7 mouse cellular contexts compared by ENCODE assay signal in genomic region chr17:26507966-26508344, GRCm38 (mm10). TPM values are rescaled to one million over a fixed set of nuclear protein-coding genes. Genes with fewer than 3 reads are reported as not detected.
DNase-seq lines count a peak whose midpoint lies in the region; ATAC-seq lines count a peak whose summit lies in the region.

No protein-coding gene starts in this region.

- no peaks in the 10 kb centered on the region for H3K9me3 ChIP-seq in limb, embryonic 11.5 days (ENCODE audit: control insufficient read depth, low read length)
- no peaks in the 10 kb centered on the region for H3K9me3 ChIP-seq in midbrain, embryonic 15.5 days

- no peaks in the 10 kb centered on the region for H3K27me3 ChIP-seq in limb, embryonic 11.5 days (ENCODE audit: control insufficient read depth, insufficient read depth, low read length)
- no peaks in the 10 kb centered on the region for H3K27me3 ChIP-seq in midbrain, embryonic 15.5 days (replicated peaks)

- H3K9ac ChIP-seq in limb, embryonic 11.5 days (ENCODE audit: low read length): peak overlapping the region; percentile 94
- H3K9ac ChIP-seq in midbrain, embryonic 15.5 days: peak overlapping the region; percentile 90

- H3K4me3 ChIP-seq in limb, embryonic 11.5 days (ENCODE audit: low read depth, low read length): peak overlapping the region; percentile 75
- peak overlapping the region; percentile 86 for H3K4me3 ChIP-seq in midbrain, embryonic 15.5 days

- peak; percentile 81 for DNase-seq in adrenal gland, adult 8-10 months
- DNase-seq in cerebellum, postnatal 36 days: peak; percentile 84 to 85
- DNase-seq in gastrocnemius, adult 18-20 months (ENCODE audit: low spot score): peak; percentile 84
- peak; percentile 88 for DNase-seq in kidney, adult 18-20 months
- peak; percentile 84 for DNase-seq in limb, embryonic 11.5 days (ENCODE audit: low spot score)
- DNase-seq in spleen, adult 18-20 months: peak; percentile 70 to 73

- peak overlapping the region; percentile 73 for H3K4me2 ChIP-seq in limb, embryonic 11.5 days (ENCODE audit: low read depth, severe bottlenecking)
- H3K4me2 ChIP-seq in midbrain, embryonic 15.5 days: peak overlapping the region; percentile 64

- peaks cover 20% of the 10 kb centered on the region; the same call in 1 of the 2 replicates for H3K4me1 ChIP-seq in limb, embryonic 11.5 days (ENCODE audit: control insufficient read depth, insufficient read depth, low read length)
- H3K4me1 ChIP-seq in midbrain, embryonic 15.5 days: peaks cover 44% of the 10 kb centered on the region

- ATAC-seq in limb, embryonic 11.5 days (ENCODE audit: insufficient number of reproducible peaks, low FRiP score, low TSS enrichment, low read depth): peak; percentile 72
- peak; percentile 72 for ATAC-seq in midbrain, embryonic 15.5 days (replicated peaks)

- under 1% methylated on average over 46 of the region's 46 CpGs for WGBS in limb, embryonic 11.5 days
- WGBS in midbrain, embryonic 15.5 days: under 1% methylated on average over 46 of the region's 46 CpGs

- H3K36me3 ChIP-seq in limb, embryonic 11.5 days (ENCODE audit: control insufficient read depth, insufficient read depth, low read length): peaks cover 3% of the 10 kb centered on the region; the same call in 1 of the 2 replicates
- H3K36me3 ChIP-seq in midbrain, embryonic 15.5 days (replicated peaks): no peaks in the 10 kb centered on the region

- peak overlapping the region; percentile 96 for H3K27ac ChIP-seq in limb, embryonic 11.5 days (replicated peaks; ENCODE audit: low read depth, low read length)
- H3K27ac ChIP-seq in midbrain, embryonic 15.5 days: peak overlapping the region; percentile 97

RNA-seq across cellular contexts. Expression of gene Ergic1, which starts 53.3 kb away (rescaled TPM):
- 100 to 1,000 TPM; 142 to 218 (median 163) TPM for total RNA-seq in adrenal gland, adult 8-10 months (2022)
- 10 to 100 TPM; 44.6 to 46.5 TPM for total RNA-seq in gastrocnemius, adult 18-20 months (2021)
- 134 and 143 TPM in 2 replicates for polyA plus RNA-seq in limb, embryonic 11.5 days (2014; fragmentation: Nextera tagmentation; extraction: Ambion mirVana)
- polyA plus RNA-seq in midbrain, embryonic 15.5 days (2015; fragmentation: Nextera tagmentation; extraction: Ambion mirVana): 100 and 109 TPM in 2 replicates

RNA-seq across cellular contexts. Expression of gene Dusp1, which starts 54.0 kb away (rescaled TPM):
- 10 to 100 TPM; 41.3 to 67.9 (median 53.3) TPM for total RNA-seq in adrenal gland, adult 8-10 months (2022)
- total RNA-seq in gastrocnemius, adult 18-20 months (2021): 100 to 1,000 TPM in 1 of 2 experiments, 10 to 100 TPM in 1; 66.1 to 117 TPM
- polyA plus RNA-seq in limb, embryonic 11.5 days (2014; fragmentation: Nextera tagmentation; extraction: Ambion mirVana): 22.8 and 26.0 TPM in 2 replicates
- 42.5 and 42.8 TPM in 2 replicates for polyA plus RNA-seq in midbrain, embryonic 15.5 days (2015; fragmentation: Nextera tagmentation; extraction: Ambion mirVana)

Comparison
In these comparisons a context has a peak if more than half of its experiments do, and no peak if none do; other contexts are left out.
1. Peak in every context shown above with its lines: DNase-seq, ATAC-seq, H3K4me3 ChIP-seq and H3K27ac ChIP-seq.